Mouse (Mus musculus) activated CD4-positive, CD25-positive, alpha-beta regulatory T cell, adult 9 weeks (primary cell): ENCODE measurements around the gene Zdhhc22. TPM values are rescaled to one million over a fixed set of nuclear protein-coding genes. Genes with fewer than 3 reads are reported as not detected.

Experiments used
- polyA plus RNA-seq: library from polyadenylated mRNA; unstranded; fragments of 100-300 nt; shearing (Covaris generic); gene quantifications from one replicate; pipeline ENCODE4 v1.2.1, GENCODE M21; 2017

Gene Zdhhc22
- polyA plus RNA-seq, result not detected

GRCm38 (mm10) chr12:86989890-86990754 is at the start of gene Zdhhc22:
Zdhhc22 (minus strand) TSS chr12:86990430.

GRCm38 (mm10) chr12:87021040-87021439 is 30.8 kb upstream of the Zdhhc22 start, which contains the start of gene Tmem63c:
Tmem63c (plus strand) TSS chr12:87021340.

GRCm38 (mm10) chr12:86946862-86947574 is 43.2 kb downstream of the Zdhhc22 start, which contains the start of gene Cipc:
Cipc (plus strand) TSS chr12:86947043.

Other genes starting within 250 kb of the Zdhhc22 start
- 45.5 TPM for gene Irf2bpl, start 105.6 kb downstream of the Zdhhc22 start, polyA plus RNA-seq
- gene Cipc, start 43.4 kb downstream of the Zdhhc22 start, polyA plus RNA-seq, result 35.5 TPM
- gene Tmem63c, start 30.9 kb upstream of the Zdhhc22 start, polyA plus RNA-seq, result 1.6 TPM
- not detected for gene Ngb, start 112.1 kb upstream of the Zdhhc22 start, polyA plus RNA-seq
- gene Gstz1, start 156.7 kb upstream of the Zdhhc22 start, polyA plus RNA-seq, result 9.2 TPM
- 4.7 TPM for gene Pomt2, start 157.5 kb upstream of the Zdhhc22 start, polyA plus RNA-seq
- 2.7 TPM for gene Samd15, start 209.3 kb upstream of the Zdhhc22 start, polyA plus RNA-seq
- gene Tmed8, start 210.0 kb upstream of the Zdhhc22 start, polyA plus RNA-seq, result 6.1 TPM
- gene Noxred1, start 248.3 kb upstream of the Zdhhc22 start, polyA plus RNA-seq, result 1.7 TPM